ENCODE assay signal across 16 mouse cellular contexts in genomic region chr3:93551950-93552901, GRCm38 (mm10). TPM values are rescaled to one million over a fixed set of nuclear protein-coding genes. Genes with fewer than 3 reads are reported as not detected.
DNase-seq lines count a peak whose midpoint lies in the region; ATAC-seq and TF ChIP-seq lines count a peak whose summit lies in the region.
"Had no signal": no experiment of that assay in that cellular context is flagged by ENCODE, and none has a peak within 500 bp of the region (broad histone marks: within the 10 kb centered on the region; RNA-seq: fewer than 3 reads in every experiment).

No protein-coding gene starts in this region.

- no peak overlapping the region for H3K4me3 ChIP-seq in limb, embryonic 15.5 days
- no peak overlapping the region for H3K4me3 ChIP-seq in limb, embryonic 10.5 days
- peak overlapping the region; percentile 48 for H3K4me3 ChIP-seq in bone marrow macrophage, adult 2 months (ENCODE audit: insufficient read depth, low read length)
- H3K4me3 ChIP-seq in liver, embryonic 16.5 days (ENCODE audit: low read depth, low read length): no peak overlapping the region
- H3K4me3 ChIP-seq in stomach, postnatal 0 days (ENCODE audit: low read depth, low read length): no peak overlapping the region
- H3K4me3 ChIP-seq in midbrain, embryonic 11.5 days (ENCODE audit: low read depth, low read length): no peak overlapping the region
- H3K4me3 ChIP-seq: heart, embryonic 12.5 days; hindbrain, embryonic 13.5 days; limb, embryonic 13.5 days had no signal

- TF ChIP-seq CTCF in bone marrow macrophage, adult 2 months (IDR thresholded peaks at IDR 0.05; ENCODE audit: low read depth, low read length): no peak
- no peak for TF ChIP-seq CTCF in stomach, postnatal 0 days (IDR thresholded peaks at IDR 0.05; ENCODE audit: low read depth)

- TF ChIP-seq EP300 in stomach, postnatal 0 days (optimal IDR thresholded peaks at IDR 0.05): no peak

- H3K4me1 ChIP-seq in limb, embryonic 15.5 days: peaks cover 23% of the 10 kb centered on the region
- H3K4me1 ChIP-seq in limb, embryonic 10.5 days: peaks cover 15% of the 10 kb centered on the region
- peaks cover 41% of the 10 kb centered on the region for H3K4me1 ChIP-seq in bone marrow macrophage, adult 2 months (ENCODE audit: control insufficient read depth, insufficient read depth, low read length)
- H3K4me1 ChIP-seq in liver, embryonic 16.5 days (ENCODE audit: control insufficient read depth, low read depth, low read length): no peaks in the 10 kb centered on the region; the same call in 1 of the 2 replicates
- H3K4me1 ChIP-seq in stomach, postnatal 0 days (replicated peaks; ENCODE audit: control insufficient read depth, insufficient read depth): peaks cover 5% of the 10 kb centered on the region; the same call in 1 of the 2 replicates
- no peaks in the 10 kb centered on the region for H3K4me1 ChIP-seq in midbrain, embryonic 11.5 days (ENCODE audit: control insufficient read depth, insufficient read depth, low read length)

- no peak for TF ChIP-seq POLR2A in bone marrow macrophage, adult 2 months (IDR thresholded peaks at IDR 0.05; ENCODE audit: borderline replicate concordance, low read depth, low read length)

- WGBS in limb, embryonic 15.5 days: 74% methylated on average over 5 of the region's 5 CpGs
- 88% methylated on average over 5 of the region's 5 CpGs for WGBS in limb, embryonic 10.5 days
- WGBS in liver, embryonic 16.5 days (ENCODE audit: insufficient replicate concordance): 36% methylated on average over 5 of the region's 5 CpGs
- WGBS in stomach, postnatal 0 days: 81% methylated on average over 5 of the region's 5 CpGs
- 88% methylated on average over 5 of the region's 5 CpGs for WGBS in midbrain, embryonic 11.5 days

- no peak for ATAC-seq in limb, embryonic 15.5 days (ENCODE audit: insufficient number of reproducible peaks, low FRiP score, low TSS enrichment, low read depth)
- ATAC-seq in liver, embryonic 16.5 days (ENCODE audit: low read depth): no peak
- no peak for ATAC-seq in stomach, postnatal 0 days (ENCODE audit: low FRiP score, low TSS enrichment)
- ATAC-seq in midbrain, embryonic 11.5 days (ENCODE audit: low FRiP score): no peak
- ATAC-seq: activated CD4-positive, CD25-positive, alpha-beta regulatory T cell, adult 4 months had no signal

- no peaks in the 10 kb centered on the region for H3K27me3 ChIP-seq in limb, embryonic 15.5 days
- H3K27me3 ChIP-seq in limb, embryonic 10.5 days (ENCODE audit: low read depth, poor library complexity, severe bottlenecking): peaks cover 25% of the 10 kb centered on the region
- no peaks in the 10 kb centered on the region for H3K27me3 ChIP-seq in liver, embryonic 16.5 days (ENCODE audit: control insufficient read depth, insufficient read depth, low read depth, low read length)
- H3K27me3 ChIP-seq in stomach, postnatal 0 days (ENCODE audit: control insufficient read depth, insufficient read depth, low read length): no peaks in the 10 kb centered on the region
- 0 out of 2 replicates have a peak, but pooled peaks cover 2% of the 10 kb centered on the region for H3K27me3 ChIP-seq in midbrain, embryonic 11.5 days (ENCODE audit: control insufficient read depth, insufficient read depth, low read length)
- H3K27me3 ChIP-seq: heart, embryonic 12.5 days had no signal

- no peak overlapping the region for H3K4me2 ChIP-seq in limb, embryonic 15.5 days
- H3K4me2 ChIP-seq in liver, embryonic 16.5 days (ENCODE audit: low read depth, low read length): 0 out of 2 replicates have a peak overlapping the region, but pooled peaks have one; percentile 13
- H3K4me2 ChIP-seq in stomach, postnatal 0 days (replicated peaks; ENCODE audit: low read depth): no peak overlapping the region
- H3K4me2 ChIP-seq in midbrain, embryonic 11.5 days: no peak overlapping the region
- H3K4me2 ChIP-seq: heart, embryonic 12.5 days; hindbrain, embryonic 13.5 days; limb, embryonic 13.5 days had no signal

- H3K27ac ChIP-seq in limb, embryonic 15.5 days: peak overlapping the region; percentile 58; the same call in 1 of the 2 replicates
- H3K27ac ChIP-seq in limb, embryonic 10.5 days: no peak overlapping the region
- H3K27ac ChIP-seq in bone marrow macrophage, adult 2 months (ENCODE audit: insufficient read depth, low read depth, low read length): peak overlapping the region; percentile 90
- no peak overlapping the region; the same call in 1 of the 2 replicates for H3K27ac ChIP-seq in liver, embryonic 16.5 days (ENCODE audit: low read length)
- H3K27ac ChIP-seq in stomach, postnatal 0 days (replicated peaks): peak overlapping the region; percentile 30; the same call in 1 of the 2 replicates
- H3K27ac ChIP-seq in midbrain, embryonic 11.5 days (ENCODE audit: low read depth, low read length): no peak overlapping the region
- H3K27ac ChIP-seq: hindbrain, embryonic 13.5 days; limb, embryonic 13.5 days had no signal

- no peak overlapping the region for H3K9ac ChIP-seq in limb, embryonic 15.5 days
- H3K9ac ChIP-seq in liver, embryonic 16.5 days (ENCODE audit: low read depth, low read length): no peak overlapping the region
- H3K9ac ChIP-seq in stomach, postnatal 0 days (ENCODE audit: low read length): no peak overlapping the region
- H3K9ac ChIP-seq in midbrain, embryonic 11.5 days (ENCODE audit: low read length): no peak overlapping the region
- H3K9ac ChIP-seq: heart, embryonic 12.5 days; hindbrain, embryonic 13.5 days; limb, embryonic 13.5 days had no signal

- no peak for DNase-seq in limb, embryonic 10.5 days (ENCODE audit: low spot score)
- no peak for DNase-seq in stomach, postnatal 0 days (ENCODE audit: low spot score)
- no peak for DNase-seq in midbrain, embryonic 11.5 days (ENCODE audit: low spot score, missing footprints)
- DNase-seq in c-Kit-positive CD71-positive TER-119-positive erythroid progenitor cells, embryonic 14.5 days (ENCODE audit: low spot score): no peak
- DNase-seq in adrenal gland, adult 18-20 months (ENCODE audit: low spot score in 2 of 2): no peak
- DNase-seq: kidney, postnatal 14 days; layer of hippocampus, postnatal 36 days; lung, postnatal 36 days; retina, postnatal 1 day had no signal

- H3K9me3 ChIP-seq in limb, embryonic 15.5 days: no peaks in the 10 kb centered on the region
- no peaks in the 10 kb centered on the region for H3K9me3 ChIP-seq in limb, embryonic 10.5 days (replicated peaks)
- H3K9me3 ChIP-seq in liver, embryonic 16.5 days (replicated peaks; ENCODE audit: control insufficient read depth, low read length): no peaks in the 10 kb centered on the region
- H3K9me3 ChIP-seq in stomach, postnatal 0 days (ENCODE audit: control insufficient read depth, low read length): no peaks in the 10 kb centered on the region
- H3K9me3 ChIP-seq in midbrain, embryonic 11.5 days (ENCODE audit: control insufficient read depth, low read length): no peaks in the 10 kb centered on the region
- H3K9me3 ChIP-seq: heart, embryonic 12.5 days; hindbrain, embryonic 13.5 days; limb, embryonic 13.5 days had no signal

- no peaks in the 10 kb centered on the region for H3K36me3 ChIP-seq in limb, embryonic 15.5 days
- no peaks in the 10 kb centered on the region for H3K36me3 ChIP-seq in limb, embryonic 10.5 days
- H3K36me3 ChIP-seq in liver, embryonic 16.5 days (ENCODE audit: control insufficient read depth, insufficient read depth): no peaks in the 10 kb centered on the region
- no peaks in the 10 kb centered on the region for H3K36me3 ChIP-seq in stomach, postnatal 0 days (ENCODE audit: control insufficient read depth, insufficient read depth, low read length)
- no peaks in the 10 kb centered on the region for H3K36me3 ChIP-seq in midbrain, embryonic 11.5 days (ENCODE audit: control insufficient read depth, insufficient read depth, low read length)
- H3K36me3 ChIP-seq: heart, embryonic 12.5 days; hindbrain, embryonic 13.5 days; limb, embryonic 13.5 days had no signal

RNA-seq across cellular contexts. Expression of gene S100a10, which starts 2.7 kb away (rescaled TPM):
- polyA plus RNA-seq in limb, embryonic 15.5 days (2015; fragmentation: Nextera tagmentation; extraction: Ambion mirVana): 826 and 857 TPM in 2 replicates
- polyA plus RNA-seq in limb, embryonic 10.5 days (2016; fragmentation: Nextera tagmentation; extraction: Ambion mirVana): 74.9 and 78.4 TPM in 2 replicates
- 412 and 439 TPM in 2 replicates for polyA plus RNA-seq in bone marrow macrophage, adult 2 months (2012; ENCODE audit: insufficient read depth, insufficient read length, missing spikeins)
- 48.2 and 48.9 TPM in 2 replicates for polyA plus RNA-seq in liver, embryonic 16.5 days (2015; fragmentation: Nextera tagmentation; extraction: Ambion mirVana)
- polyA plus RNA-seq in stomach, postnatal 0 days (2015; fragmentation: Nextera tagmentation; extraction: Ambion mirVana): 314 and 375 TPM in 2 replicates
- polyA plus RNA-seq in midbrain, embryonic 11.5 days (2014; fragmentation: Nextera tagmentation; extraction: Ambion mirVana): 181 and 187 TPM in 2 replicates
- 100 to 1,000 TPM; 159 to 177 TPM for total RNA-seq in adrenal gland, adult 18-20 months (2021)

RNA-seq across cellular contexts. Expression of gene S100a11, which starts 31.9 kb away (rescaled TPM):
- polyA plus RNA-seq in limb, embryonic 15.5 days (2015; fragmentation: Nextera tagmentation; extraction: Ambion mirVana): 1,981 and 2,196 TPM in 2 replicates
- 241 and 293 TPM in 2 replicates for polyA plus RNA-seq in limb, embryonic 10.5 days (2016; fragmentation: Nextera tagmentation; extraction: Ambion mirVana)
- 357 and 359 TPM in 2 replicates for polyA plus RNA-seq in bone marrow macrophage, adult 2 months (2012; ENCODE audit: insufficient read depth, insufficient read length, missing spikeins)
- polyA plus RNA-seq in liver, embryonic 16.5 days (2015; fragmentation: Nextera tagmentation; extraction: Ambion mirVana): 195 and 219 TPM in 2 replicates
- polyA plus RNA-seq in stomach, postnatal 0 days (2015; fragmentation: Nextera tagmentation; extraction: Ambion mirVana): 1,952 and 2,093 TPM in 2 replicates
- polyA plus RNA-seq in midbrain, embryonic 11.5 days (2014; fragmentation: Nextera tagmentation; extraction: Ambion mirVana): 351 and 358 TPM in 2 replicates
- 100 to 1,000 TPM; 207 to 349 TPM for total RNA-seq in adrenal gland, adult 18-20 months (2021)

Comparison
In these comparisons a context has a peak if more than half of its experiments do, and no peak if none do; other contexts are left out.
1. H3K27ac ChIP-seq: peak in limb, embryonic 15.5 days (single experiment), bone marrow macrophage, adult 2 months (single experiment) and stomach, postnatal 0 days (single experiment); none in limb, embryonic 10.5 days (single experiment), liver, embryonic 16.5 days (single experiment) and midbrain, embryonic 11.5 days (single experiment).